Mouse (Mus musculus) spleen, adult 2 months (tissue): ENCODE data around the gene Syt1.

ENCODE experiments used
- CTCF ChIP-seq: fragments of 200-500 bp; IDR thresholded peaks from 2 replicates; pipeline ENCODE4 v1.5.1; 2011; ENCODE audit warnings: mild to moderate bottlenecking, inconsistent platforms; ENCODE audit not compliant: insufficient read depth, insufficient read length, insufficient replicate concordance; ENCODE audit errors: extremely low read depth
- POLR2A ChIP-seq: fragments of 200-500 bp; IDR thresholded peaks from 2 replicates; pipeline ENCODE4 v1.6.1; 2011; ENCODE audit warnings: low read depth, low read length, inconsistent platforms

DNA sequence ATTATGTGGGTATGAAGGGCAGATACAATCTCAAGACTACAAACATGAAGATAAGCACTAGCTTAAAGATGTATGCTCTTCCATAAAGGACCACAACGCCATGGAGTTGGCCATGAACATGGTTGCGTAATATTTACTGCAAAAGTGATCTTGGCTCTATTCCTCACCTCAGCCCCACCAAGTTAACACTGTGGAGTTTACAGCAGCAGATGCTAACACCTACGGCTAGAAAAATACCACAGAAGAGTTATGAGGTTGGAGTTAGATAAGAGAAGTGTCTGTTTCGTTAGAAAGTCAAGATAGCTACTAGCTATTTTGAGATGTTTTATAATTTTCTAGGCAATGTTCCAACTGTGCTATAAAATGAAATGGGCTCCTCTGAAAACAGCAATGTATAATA lies 353.9 kb downstream of the Syt1 start:
- TF ChIP-seq POLR2A (no peak), CTCF (no peak)
